Mouse (Mus musculus): ENCODE data around the gene Aff3.

Aff3 gene

DNA sequence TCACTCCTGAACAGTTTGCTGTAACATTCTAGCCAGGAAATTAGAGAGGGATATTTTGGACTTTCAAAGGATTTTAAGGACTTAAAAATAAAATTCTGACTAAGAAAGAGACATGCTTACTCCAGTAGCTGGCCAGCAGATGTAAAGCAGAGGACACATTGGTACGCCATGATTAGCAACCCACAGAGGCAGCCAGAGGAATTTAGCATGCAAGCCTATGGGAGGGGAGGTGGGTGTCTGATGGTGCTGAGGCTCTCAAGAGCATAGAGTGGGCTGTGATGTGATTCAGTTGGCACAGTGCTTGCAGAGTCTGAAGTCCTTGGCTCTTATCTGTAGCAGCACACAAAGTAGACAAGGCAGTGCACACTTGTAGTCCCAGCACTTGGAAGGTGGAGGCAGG is 376.0 kb downstream of the Aff3 start:
- no peak for DNase-seq (ENCODE audit: low read depth, low spot score)

- no peak for DNase-seq (ENCODE audit: low read depth, low spot score)
Observed at GRCm38 (mm10) chr1:38286551-38286950, 378.2 kb downstream of the Aff3 start.

DNA sequence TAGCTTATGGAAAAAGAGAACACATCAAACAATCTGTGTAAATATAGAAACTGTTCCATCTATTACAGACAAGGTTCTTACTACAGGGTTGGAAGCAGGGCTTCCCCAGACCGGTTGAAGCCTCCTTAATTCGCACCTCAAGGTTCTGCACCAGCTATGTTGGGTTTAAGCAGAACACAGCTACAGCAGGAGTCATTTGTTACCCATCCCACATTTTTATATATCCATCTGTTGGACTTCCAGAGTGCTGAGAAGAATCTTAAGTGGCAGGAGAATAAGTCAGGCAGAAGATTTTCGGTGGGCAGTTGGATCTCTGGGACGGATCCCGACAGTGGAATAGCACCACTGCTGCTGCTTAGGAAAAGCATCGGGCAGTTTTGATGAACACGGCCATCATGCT is 384.2 kb downstream of the Aff3 start:
- no peak for DNase-seq (ENCODE audit: low read depth, low spot score)

DNA sequence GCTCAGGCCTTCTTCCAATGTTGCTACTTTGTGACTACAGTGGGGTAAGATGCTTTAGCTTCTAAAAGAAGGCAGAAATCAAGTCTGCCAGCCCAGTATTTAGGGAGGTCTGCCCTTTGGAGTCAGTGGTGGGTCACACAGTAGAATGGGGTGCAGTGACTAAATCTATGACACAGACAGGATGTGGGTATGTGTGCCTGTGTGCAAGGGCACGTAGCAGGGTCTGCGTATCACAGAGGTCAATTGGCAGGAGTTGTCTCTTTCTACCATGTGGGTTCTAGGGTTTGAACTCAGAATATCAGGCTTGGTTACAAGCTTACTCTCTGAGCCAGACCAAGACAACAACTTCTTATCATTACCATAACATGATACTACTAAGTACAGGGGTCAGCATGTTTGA is 393.4 kb downstream of the Aff3 start:
- no peak for DNase-seq (ENCODE audit: low read depth, low spot score)

GRCm38 (mm10) chr1:38268246-38269042 is 396.3 kb downstream of the Aff3 start:
- no peak for DNase-seq (ENCODE audit: low read depth, low spot score)

- DNase-seq (ENCODE audit: low read depth, low spot score): no peak
Observed at GRCm38 (mm10) chr1:38263251-38263650, 401.5 kb downstream of the Aff3 start.

DNA sequence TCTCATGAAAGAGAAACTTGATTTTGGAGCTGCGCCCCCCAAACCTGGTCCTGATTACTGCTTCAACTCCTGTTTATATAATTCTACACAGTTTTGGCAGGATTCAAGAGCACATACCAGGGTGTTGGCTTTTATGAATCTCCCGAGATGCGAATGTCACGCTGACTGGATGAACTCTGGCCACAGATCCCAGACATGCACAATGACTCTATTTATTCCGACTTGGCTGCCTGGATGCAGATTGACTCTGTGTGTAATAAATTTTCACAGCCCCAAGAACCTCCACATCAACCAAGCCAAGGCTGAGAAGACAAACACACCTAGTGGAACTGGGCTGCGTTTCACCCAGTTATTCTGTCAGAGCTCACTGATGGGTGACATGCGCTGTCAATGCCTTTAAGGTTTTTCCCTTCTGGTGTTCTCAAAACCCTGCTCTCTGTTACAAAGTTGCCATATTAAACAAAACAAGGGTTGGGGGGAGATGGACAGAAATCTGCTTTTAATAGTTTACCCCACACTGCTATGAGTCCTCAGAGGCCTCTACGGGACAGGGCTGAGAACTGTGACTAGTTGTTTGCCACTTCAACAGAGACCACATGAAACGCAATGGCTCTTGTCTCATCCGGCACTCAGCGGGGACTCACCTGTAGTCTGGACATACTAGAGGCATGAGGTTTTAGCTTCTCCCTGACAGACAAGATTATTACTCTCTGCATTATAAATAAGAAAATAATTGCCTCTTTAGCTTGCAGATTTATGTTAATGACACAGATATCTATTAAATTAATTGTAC is 402.2 kb downstream of the Aff3 start:
- no peak for DNase-seq (ENCODE audit: low read depth, low spot score)

DNA sequence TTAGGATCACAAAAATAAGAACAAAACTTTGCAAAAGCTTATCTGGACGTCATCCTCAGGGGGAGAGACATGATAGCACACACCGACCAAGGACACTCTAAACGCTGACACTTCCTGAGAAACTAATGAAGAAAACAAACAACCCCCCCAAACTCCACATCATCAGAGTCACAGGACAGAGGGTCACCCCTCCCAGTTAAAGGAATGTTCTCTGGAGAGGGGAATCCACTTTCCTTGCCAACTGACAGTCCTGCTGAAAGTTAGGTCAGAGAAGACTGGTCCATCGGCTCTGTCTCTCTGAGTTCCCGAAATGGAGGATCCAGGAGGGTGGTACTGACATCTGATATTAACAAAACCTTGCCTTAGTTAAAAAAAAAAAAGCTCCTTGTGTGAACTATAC is 403.7 kb downstream of the Aff3 start:
- DNase-seq (ENCODE audit: low read depth, low spot score): no peak

DNA sequence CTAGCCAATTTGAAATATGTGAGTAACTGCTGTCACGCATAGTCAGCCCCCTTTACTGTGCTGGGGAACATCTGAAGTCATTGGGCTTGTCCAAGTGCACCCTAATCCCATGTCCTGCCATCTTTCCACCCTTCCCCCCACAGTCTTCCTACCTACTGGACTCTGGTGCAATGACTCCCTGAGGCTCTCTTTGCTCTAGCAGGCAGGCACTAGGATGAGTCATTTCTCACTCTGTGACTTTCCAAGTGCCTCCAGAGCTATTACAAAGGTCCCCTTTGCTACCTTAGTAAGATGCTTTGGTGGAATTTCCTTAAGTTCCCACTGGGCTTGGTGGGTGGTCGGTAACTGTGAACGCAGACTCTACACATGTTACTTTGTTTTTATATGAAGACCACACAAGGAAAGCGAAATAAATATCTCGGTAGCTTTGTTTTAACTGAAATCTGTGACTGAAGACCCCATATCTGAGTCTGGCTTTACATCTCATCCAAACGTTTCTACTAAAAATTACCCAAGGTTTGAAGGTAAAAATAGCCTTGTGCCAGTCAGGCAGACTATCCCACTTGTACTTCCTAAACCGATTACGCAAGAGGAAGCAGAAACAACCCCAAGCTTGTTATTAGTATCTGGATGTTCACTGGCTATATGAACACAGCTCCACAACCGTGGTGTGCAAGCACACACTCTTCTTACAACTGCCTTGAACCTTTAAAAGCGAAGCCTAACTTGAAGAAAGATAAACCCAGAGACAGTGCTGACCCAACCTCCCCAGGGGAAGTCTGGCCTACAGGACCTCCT is 405.0 kb downstream of the Aff3 start:
- no peak for DNase-seq (ENCODE audit: low read depth, low spot score)

DNA sequence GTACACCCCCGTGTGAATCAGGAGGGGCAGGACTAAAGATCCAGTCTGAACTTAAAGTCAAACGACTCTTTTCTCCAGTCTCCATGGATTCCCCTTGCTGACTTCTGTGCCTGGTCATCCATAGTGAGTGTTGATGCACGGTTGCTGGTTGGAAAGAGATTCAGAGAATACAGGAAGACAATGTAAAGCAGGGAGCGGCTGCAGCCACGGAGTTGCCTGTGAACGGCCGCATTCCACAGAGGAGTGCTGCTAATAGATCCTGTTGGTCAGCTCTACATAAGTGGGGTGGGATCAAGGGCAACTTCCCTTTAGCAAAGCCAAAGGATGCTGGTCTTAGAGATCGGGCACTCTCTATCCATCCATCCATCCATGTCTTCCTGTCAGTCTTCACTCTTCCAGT is 410.3 kb downstream of the Aff3 start:
- no peak for DNase-seq (ENCODE audit: low read depth, low spot score)

- no peak for DNase-seq (ENCODE audit: low read depth, low spot score)
Observed at GRCm38 (mm10) chr1:38252766-38253079, 412.0 kb downstream of the Aff3 start.

DNA sequence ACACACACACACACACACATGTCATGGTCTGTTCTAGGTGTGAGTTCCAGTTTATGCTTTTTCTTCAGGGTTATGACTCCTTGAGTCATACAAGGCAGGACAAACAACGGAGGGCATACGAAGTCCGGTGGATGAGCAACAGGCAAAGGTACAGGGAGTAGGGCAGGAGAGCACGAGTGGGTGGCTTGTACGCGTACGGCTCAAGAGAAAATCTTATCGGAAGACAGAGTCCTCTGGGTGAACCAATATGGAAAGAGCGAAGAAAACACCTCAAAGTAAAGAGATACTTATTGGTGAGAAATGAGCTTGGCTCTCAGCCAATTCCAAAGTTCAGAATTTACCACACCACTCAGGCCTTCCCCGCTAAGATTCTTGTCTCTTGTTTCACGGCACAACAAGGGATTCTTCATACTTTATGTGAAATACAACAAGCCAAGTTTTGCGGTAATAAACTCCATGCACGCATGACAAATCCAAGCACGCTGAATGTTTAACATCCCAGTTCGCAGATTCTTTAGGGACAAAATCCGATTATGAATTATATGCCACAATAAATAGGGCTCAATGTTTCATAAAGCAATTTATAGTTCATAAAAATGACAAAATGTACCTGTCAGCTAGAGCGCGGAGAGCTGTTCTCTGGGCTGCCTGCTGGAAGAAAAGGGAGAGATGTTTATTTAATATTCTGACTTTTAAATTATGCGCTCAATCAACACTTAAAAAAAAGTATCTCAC is 412.6 kb downstream of the Aff3 start:
- no peak for DNase-seq (ENCODE audit: low read depth, low spot score)

GRCm38 (mm10) chr1:38251448-38251847 is 413.3 kb downstream of the Aff3 start:
- no peak for DNase-seq (ENCODE audit: low read depth, low spot score)

DNA sequence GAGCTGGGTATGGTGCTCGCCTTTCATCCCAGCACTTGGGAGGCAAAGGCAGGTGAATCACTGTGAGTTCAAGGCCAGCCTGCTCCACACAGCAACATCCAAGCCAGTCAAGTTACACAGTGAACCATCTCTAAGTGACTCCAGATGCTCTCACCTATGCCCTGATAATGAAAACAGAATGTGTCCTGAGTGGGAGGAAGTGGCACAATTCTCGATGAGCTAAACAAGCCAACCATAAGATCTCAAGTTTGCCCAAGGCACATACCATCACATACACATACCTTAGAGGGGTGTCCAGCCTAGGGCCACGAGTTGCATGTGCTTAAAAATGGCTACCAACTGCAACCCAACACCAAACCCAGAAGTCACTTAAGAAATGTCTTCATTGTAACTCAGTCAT is 414.5 kb downstream of the Aff3 start:
- DNase-seq (ENCODE audit: low read depth, low spot score): no peak

DNA sequence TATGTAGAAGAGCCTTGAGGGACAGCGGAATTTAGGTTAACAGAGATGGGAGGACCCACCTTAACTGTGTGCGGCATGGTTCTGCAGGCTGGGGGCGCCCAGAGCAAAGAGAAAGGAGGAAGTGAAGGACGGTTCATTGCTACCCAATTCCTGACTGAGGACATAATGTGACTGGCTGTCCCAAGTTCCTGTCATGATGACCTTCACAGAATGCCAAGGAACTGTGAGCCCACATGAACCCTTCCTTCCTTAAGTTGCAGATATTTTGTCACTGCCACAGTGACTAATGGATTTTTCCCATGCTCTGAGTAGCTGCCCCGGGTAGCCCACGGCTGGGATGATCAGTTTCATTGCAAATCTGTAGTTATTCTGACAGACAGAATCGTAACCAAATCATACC is 415.2 kb downstream of the Aff3 start:
- DNase-seq (ENCODE audit: low read depth, low spot score): no peak

DNA sequence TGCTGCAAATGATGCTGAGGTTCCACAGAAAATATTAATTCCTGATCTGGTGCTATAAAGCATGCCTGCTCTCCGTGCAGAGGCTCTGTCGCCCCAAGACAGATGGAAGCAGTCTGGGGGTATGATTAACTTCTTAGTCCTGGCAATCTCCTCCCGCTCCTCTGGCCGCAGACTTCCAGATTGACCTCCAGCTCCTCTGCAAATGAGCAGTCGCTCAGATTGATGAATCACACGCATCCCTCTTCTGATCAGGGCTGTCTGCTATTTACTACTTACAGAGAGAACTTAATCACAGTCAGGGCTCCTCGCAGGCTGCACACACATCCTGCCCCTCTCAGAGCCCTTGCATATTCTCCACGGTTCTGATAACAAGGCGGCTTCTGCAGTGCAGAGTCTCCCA is 416.7 kb downstream of the Aff3 start:
- DNase-seq (ENCODE audit: low read depth, low spot score): no peak

DNA sequence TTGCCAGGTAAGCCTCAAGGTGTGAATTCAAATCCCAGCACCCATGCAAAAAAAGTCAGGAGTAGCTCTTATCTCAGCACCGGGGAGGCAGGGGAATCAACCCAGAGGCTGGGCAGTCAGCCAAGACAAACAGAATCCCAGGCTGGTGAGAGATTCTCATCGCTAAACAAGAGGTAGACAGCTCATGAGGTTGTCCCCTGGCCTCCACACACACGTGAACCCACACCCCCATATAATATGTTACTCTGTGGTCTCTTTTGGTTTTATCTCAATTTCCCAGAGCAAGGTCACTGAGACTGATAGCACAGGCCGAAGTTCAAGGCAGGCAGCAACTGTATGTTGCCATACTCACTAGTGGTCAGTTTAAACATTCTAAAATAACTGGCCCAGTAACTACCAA is 422.2 kb downstream of the Aff3 start:
- no peak for DNase-seq (ENCODE audit: low read depth, low spot score)

GRCm38 (mm10) chr1:38241801-38242200 is 423.0 kb downstream of the Aff3 start:
- DNase-seq (ENCODE audit: low read depth, low spot score): no peak

DNA sequence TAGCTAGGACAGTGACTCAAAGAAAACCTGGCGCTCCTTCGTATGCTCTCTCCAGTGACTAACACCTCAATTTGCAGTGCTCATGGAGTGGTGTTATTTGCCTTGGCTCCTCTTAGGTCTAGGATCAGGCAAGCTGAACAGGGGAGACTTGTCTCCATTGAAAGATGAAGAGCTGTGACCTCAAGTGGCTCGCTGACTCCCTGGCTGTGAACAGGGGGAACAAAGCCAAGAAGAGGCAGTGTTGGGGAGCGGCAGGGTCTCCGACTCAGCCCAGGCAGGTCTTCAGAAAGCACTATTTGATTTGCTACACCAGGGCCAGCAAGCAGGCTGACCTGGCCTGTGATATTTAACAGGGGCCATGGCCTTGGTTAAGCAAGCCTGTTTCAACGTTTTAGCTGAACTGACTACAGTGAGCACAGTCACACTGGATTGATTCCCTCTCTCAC is 423.5 kb downstream of the Aff3 start:
- DNase-seq (ENCODE audit: low read depth, low spot score): no peak

- DNase-seq (ENCODE audit: low read depth, low spot score): no peak
Observed at GRCm38 (mm10) chr1:38240438-38241220, 424.1 kb downstream of the Aff3 start.

- DNase-seq (ENCODE audit: low read depth, low spot score): no peak
Observed at GRCm38 (mm10) chr1:38239516-38239915, 425.2 kb downstream of the Aff3 start.

Measured in retina, postnatal 7 days (tissue).